Mouse (Mus musculus): ENCODE measurements at regions not wholly inside any gene's neighbourhood (a gene's known extent, or its start where the extent isn't known, plus 50 kb on each side); places are given as distances from the start of the nearest gene placed in this dataset.
A peak's percentile ranks its signal among the peaks of the same experiment; 100 is the strongest.

DNA sequence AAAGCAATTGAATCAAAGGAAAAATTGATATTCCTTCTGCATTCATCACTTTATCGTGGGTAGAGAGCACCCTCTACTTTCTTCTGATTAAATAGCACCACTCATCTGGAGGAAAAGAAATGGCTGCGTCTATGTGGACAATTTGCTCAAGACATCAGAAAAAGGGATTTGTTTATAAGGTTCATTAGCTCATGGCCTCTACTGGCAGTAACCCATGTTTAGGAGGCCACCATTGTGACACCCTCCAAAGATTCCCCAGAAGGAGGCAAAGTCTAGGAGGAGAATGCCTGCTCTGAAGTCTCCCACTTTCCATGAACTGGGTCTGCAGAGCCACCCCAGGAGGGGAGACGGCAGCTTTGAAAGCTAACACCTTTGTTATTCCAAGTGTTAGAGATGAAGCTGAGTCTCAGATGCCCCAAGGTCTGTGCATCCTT lies 147.2 kb upstream of the Plscr5 start:
- no peak for DNase-seq (ENCODE audit: low read depth)

DNA sequence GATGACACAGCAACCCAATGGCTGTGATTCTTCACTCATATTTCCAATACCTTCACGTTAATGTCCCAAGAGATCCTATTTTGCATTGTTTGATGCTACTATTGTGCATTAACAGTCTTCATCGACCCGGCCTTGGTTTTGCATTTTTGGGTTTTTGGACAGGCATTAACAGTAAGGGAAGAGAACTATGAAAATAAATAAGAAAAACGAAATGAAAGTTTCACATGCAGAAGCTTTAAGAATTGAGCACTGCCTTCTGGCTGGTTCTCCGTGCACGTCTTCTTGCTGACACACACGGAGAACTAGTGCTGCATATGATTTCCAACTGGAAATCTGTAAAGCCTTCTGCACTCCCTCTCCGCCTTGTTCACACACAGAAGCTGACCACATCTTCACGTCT lies 148.6 kb upstream of the Plscr5 start:
- DNase-seq (ENCODE audit: low read depth) = no peak

DNA sequence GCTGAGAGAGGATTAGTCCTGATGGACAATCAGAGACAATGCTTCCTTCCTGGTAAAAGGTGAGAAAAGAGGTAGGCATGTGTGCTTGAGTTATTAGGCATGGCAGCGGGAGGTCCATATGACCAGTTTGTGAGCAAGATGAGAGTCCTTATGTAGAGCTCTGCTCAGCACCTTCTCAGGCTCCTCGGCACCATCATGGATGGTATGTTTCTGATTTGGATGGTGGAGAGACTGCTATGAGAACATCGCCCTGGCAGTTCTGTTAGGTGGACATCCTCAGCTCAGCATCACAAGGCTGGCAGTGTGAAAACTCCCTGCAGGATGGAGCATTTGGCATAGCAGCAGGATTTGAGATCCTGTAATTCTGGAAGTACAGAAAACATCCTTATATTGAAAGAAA lies 176.2 kb upstream of the Plscr5 start:
- no peak for DNase-seq (ENCODE audit: low read depth)

DNA sequence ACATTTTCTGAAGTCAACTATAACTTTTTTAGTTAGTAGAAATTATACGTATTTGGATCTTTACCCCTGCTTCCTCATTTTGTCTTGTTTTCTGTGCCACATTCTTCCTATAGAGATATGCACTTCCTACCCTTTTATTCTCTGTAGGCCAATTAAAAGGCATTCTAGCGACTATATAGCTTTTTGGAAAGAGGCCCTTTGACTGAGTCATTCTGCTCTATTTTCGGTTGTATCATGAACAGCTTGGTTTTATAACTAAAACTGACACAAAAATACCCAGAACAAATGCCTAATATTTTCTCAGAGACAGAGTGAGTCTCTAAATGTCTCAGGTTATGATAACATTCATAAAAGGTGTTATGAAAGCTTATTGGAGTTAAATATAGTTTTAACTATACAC lies 176.8 kb upstream of the Plscr5 start:
- no peak for DNase-seq (ENCODE audit: low read depth)

DNA sequence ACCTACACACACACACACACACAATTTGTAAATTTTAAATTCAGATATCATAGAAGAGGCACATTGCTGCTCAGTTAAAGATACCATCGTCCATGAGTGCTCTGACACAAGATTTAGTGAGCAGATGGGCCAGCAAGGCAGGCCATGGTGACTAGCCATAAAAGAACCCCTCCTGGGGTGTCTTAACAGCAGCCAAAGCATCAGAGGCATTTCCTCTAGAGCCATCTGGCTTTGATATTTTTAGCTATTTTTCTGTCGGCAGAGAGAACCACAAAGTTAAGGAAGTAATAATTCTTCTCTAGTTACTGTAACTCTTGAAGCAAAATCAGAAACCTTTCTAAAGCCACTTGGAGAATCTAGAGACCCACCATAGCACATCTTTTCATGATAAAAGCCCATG lies 204.5 kb upstream of the Plscr5 start:
- DNase-seq (ENCODE audit: low read depth) = peak; percentile 3

DNA sequence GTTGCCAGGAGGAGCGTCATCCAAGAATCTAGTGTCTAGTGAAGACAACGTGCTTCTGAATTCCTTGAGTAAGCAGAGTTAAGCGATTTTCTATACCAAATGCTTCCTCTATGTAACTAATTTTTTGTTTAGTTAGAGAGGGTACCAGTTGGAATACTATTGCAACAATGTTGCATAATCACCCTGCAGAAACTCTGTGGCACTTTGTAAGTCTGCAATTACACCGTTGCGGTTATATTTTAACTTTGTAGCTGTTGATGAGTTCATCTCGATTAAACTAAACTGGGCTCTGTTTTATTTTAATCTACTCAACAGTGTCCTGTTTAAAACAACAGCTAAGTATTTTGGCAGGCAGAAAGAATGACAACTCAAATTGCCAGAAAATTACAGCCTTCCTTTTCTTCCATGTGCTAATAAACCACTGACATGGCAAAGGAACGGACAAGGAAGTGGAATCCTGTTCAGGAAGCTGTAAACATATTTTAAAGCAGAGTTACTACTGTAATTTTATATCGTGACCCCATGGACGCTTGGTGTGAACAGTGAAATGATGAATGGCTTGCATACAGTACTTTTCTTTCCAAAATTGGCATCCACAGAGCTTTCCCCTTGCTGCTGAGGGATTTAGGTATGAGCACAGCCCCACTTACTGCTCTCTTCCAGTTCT lies 210.6 kb upstream of the Plscr5 start:
- DNase-seq (ENCODE audit: low read depth) = no peak

DNA sequence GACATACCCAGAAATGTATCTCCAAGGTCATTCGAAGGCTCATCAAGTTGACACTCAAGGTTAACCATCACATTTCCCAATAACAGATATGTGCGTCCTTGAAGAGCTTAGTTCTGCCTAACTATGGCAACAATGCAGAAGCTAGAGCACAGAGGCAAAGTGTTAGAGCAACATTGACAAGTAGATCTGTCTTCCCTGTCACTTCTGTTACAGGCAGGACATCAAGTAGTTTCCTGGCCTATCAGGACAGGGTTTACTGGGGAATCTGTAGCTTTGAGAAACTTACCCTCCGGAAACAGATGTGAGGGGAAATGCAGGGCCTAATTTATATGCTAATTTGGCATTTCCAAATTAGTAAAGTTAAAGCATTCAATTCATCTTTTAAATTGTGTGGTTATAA lies 211.2 kb upstream of the Plscr5 start:
- DNase-seq (ENCODE audit: low read depth) = no peak

DNA sequence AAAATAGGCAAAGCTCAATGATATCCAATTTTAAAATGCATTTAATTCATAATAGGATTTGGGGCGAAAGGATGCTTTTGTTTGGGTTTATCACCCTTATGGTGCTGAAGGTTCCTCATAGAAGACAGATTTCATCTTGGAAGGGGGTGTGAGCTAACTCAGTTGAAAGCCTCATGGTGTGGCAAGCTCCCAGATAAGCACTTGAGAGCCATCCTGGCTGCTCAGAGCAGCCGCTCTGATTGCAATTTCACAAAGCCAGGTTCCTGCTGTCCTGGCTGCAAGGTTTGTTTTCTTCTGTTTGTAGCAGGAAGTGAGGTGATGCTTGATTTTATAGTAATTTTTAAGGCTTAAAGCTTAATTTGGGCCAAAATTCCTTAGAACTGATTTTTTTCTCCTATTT lies 228.7 kb upstream of the Plscr5 start:
- DNase-seq (ENCODE audit: low read depth) = no peak

DNA sequence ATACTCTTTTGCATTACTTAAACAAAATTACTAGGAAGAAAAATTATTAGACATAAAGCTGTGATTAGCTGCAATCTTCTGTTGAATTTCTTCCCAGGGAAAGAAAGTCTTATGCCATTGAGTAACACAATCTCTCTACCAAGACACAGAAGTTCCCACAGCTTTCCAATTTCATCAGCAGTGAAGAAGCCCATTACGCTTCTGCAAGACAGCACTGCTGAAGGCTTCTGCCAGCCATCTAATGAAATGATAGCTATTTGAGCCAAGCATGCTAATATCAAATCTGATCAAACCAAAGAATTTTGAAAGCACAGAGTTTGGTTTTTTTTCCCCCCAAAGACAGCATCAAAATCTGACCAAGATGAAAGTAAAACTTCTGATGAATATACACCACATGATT lies 230.0 kb upstream of the Plscr5 start:
- DNase-seq (ENCODE audit: low read depth) = no peak

DNA sequence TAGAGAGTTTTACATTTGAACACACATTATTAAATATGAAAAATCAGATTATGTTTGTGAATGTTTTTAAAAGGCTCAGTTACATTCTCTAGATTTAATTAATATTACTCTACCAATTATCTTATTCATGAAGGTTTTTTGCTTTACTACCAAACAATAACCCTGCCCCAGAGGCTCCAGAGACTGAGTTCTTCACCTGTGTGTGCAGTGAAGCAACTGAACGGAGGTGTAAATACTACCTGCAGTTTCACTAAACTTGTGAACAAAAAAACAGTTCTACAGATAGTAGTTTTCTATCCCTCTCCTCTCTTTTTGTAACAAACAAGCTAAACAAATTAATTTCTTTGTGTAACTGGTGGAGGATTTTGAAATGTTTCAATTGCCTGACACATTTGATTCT lies 231.1 kb upstream of the Plscr5 start:
- no peak for DNase-seq (ENCODE audit: low read depth)

DNA sequence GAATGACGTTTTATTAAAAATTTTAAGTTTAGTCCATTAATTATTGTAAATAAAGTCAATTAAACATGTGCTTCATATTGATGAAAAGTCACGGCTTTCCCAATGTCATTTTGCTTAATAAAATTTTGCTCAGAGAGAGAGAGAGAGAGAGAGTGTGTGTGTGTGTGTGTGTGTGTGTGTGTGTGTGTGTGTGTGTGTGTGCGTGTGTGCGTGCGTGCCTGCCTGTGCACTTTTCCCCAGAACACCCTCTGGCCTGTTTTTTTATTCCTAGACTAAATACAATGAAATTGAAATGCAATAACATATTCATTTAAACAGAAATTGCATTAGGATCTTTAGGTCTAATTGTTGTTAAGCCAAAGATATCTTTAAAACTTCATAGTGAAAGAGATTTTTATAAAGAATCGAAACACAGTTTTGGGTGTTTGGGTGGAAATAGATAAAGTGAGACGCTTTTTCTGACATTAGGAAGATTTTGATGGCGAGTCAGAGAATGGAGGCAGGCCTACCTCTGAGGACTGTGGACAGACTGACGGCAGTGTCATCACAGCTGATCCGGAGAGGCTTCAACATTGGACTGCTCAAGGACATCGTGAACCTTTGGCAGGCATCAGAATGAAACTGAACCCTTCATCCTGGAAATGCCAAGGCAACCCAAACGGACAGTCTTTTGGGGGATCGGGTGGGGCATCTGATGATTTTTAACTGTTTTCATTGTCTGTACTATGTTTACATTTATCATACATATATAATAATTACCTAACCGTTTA lies 232.0 kb upstream of the Plscr5 start:
- DNase-seq (ENCODE audit: low read depth) = no peak

DNA sequence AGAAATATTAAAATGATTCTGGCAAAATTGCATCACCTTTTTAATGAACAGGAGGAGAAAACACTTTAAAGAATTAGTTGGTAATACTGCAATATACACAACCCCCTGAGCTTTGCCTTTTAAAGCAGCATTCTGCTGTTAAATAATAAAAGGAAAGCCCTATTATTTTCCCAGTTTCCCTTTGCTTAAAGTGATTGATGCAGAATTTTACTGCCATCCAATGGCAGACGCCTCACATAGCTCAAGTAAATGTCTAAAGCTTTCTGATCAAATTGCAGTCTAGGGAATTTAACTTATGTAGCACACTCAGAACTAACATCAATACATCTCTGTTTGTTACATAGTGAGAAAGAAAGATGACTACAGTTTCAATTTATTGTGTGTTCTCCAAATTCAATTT lies 233.1 kb upstream of the Plscr5 start:
- no peak for DNase-seq (ENCODE audit: low read depth)

DNA sequence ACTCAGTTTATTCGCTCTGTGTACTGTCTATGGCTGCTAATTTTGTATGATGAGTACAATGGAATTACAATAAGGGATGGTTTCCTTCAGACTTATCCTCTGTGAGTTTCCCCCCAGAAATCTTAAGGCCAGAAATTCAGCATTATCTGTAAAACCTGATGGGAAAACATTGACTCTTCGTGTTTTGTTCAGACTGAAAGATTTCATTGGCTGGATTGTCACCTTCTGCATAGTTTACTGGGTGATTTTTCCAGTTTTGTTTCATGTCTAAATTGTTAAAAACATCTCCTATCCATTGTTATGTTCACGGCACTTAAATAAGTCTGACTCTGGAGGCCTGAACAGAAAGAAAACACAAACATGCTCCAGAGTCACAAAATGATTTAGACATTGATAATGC lies 233.7 kb upstream of the Plscr5 start:
- DNase-seq (ENCODE audit: low read depth) = no peak

DNA sequence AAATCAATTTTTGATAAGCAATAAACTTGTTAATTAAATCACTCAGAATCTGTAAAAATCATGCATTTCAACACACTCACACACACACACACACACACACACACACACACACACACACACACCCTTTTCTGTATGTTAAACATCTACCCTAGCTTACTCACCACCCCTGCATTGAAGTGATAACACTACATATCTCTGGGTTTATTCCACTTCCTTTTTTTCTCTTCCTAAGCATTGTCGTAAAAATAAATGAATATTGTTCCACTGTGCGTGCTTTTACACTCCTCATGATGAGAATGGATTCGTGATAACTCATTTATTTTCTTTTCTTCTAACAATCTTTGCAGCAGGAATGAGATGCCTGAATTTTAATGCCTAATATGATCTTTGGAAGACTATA lies 234.3 kb upstream of the Plscr5 start:
- DNase-seq (ENCODE audit: low read depth) = no peak

DNA sequence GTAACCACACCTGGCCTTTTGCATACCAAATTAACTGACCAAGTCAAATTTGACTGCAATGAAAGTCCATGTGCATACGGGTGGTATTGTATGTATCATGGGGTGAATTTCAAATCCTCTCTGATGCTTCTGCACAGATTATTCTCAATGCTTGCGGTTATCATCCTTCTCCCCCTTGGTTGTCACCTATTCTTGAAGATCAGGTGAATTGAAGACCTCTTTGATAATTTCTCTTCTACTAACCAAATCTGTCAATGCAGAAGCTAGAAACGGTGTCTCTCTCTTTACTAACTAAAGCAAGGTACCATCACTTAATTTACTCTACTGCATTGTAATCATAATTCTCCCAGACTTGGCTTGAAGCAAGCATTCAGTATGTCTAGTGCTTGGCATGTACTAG lies 235.7 kb upstream of the Plscr5 start:
- DNase-seq (ENCODE audit: low read depth) = no peak

DNA sequence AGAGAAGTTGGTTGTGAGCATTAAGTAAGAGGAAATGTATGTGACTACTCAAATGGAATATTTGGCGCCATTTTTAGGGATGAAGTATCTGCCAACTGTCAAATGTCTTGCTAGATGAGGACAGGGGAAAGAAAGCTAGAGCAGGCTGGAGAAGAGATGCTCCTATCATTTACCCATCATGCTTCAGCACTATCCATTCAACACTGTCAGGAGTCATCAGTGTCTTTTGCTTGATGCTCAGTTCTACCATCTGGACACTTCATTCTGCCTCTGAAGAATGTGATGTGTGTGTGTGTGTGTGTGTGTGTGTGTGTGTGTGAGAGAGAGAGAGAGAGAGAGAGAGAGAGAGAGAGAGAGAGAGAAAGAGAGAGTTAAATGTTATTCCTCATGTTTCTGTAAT lies 244.0 kb upstream of the Plscr5 start:
- no peak for DNase-seq (ENCODE audit: low read depth)

DNA sequence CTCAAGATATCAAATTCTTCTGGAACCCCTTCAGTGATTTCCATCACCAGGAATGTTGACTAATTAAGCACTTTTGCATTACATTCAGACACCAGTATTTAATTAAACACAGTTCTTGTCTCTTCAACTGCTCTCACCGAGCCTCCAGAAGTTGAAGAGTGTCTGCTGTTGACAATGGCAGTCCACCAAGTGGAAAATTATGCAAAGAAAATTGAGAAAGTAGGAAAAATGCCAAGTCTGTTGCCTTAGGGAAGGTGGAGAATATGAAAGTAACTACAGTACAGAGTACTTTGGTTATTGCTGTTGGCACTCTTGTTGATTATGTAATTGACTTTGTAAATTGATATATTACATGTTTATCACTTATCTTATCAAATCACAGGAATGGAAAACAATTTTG lies 250.7 kb upstream of the Plscr5 start:
- DNase-seq (ENCODE audit: low read depth) = no peak

DNA sequence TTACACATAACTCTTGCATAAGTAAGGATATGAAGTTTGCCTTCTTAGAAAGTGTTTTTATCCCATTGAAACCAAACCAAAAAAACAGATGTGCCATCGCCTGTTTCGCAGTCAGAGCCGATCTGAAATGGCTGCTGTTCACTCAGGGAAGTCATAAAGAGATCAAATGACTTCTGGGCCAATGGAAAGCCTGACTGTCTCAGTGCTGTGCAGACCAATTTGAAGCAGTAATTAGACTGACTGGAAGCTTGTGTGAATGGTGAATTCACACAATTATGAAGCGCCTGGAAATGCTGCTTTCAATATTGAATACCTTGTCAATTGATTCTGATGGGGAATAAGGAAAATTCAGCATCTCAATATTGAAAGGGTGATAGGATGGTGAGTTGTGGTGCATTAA lies 254.0 kb upstream of the Plscr5 start:
- DNase-seq (ENCODE audit: low read depth) = no peak

DNA sequence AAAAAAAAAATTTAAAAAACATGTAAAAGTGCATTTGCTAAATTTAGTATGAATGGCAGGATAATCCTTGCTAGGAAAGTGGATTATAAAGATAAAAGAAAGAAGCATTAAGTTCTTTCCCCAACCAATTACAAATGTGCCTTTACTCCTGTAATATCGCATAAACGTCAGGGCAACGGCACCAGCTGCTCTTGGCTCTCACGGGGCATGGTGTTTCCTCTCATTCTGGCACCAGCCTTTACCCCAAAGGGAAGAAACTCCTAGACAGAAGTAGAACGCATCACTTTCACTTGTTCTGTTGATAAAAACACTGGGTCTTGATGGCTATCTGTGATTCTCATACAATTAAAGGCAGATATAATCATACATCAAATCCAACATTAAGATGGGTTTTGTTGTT lies 288.7 kb upstream of the Plscr5 start:
- DNase-seq (ENCODE audit: low read depth) = no peak

DNA sequence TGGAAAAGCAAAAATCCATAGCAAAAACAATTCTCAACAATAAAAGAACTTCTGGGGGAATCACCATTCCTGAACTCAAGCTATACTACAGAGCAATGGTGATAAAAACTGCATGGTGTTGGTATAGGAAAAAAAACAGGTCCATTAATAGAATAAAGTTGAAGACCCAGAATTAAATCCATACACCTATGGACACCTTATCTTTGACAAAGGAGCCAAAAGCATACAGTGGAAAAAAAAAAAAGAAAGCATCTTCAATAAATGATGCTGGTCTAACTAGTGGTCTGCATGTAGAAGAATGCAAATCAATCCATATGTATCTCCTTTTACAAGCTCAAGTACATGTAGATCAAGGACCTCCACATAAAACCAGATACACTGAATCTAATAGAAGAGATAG lies 291.8 kb upstream of the Plscr5 start:
- DNase-seq (ENCODE audit: low read depth) = no peak

DNA sequence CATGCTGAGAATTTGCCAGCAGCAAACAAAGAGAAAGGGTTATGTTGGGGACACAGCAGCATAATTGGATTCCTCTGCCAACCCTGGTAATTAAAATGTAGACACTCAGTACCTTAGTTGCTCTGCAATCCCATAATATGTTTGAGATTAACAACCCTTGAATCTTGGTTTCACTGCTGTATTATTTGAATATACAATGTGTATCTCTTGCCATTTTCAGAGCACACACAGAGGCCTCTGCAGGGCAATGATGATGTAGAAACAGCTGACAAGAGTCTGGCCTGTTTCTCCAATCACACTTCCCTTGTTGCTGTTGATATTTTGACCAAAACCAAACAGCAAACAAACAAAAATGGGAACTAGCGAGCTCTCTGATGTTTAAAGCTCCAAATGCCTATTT lies 315.9 kb upstream of the Plscr5 start:
- no peak for DNase-seq (ENCODE audit: low read depth)

DNA sequence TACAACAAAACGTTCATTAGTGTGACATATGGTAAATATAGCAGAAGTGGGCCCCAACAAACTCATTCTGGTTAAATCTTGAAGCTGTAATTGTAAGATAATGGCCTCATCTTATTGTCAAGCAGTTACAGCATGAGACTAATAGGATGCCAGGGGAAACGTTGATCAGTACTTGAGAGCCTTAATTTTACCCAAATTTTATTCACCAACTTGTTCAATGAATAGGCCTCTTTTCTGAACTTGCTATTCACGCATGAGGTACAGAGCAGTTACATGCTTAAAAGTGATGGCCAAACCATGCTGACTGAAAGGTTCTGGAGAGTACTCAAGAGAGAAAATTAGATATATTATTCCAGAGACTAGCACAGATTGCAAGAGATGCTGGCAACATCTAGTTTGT lies 361.2 kb upstream of the Plscr5 start:
- no peak for DNase-seq (ENCODE audit: low read depth)

DNA sequence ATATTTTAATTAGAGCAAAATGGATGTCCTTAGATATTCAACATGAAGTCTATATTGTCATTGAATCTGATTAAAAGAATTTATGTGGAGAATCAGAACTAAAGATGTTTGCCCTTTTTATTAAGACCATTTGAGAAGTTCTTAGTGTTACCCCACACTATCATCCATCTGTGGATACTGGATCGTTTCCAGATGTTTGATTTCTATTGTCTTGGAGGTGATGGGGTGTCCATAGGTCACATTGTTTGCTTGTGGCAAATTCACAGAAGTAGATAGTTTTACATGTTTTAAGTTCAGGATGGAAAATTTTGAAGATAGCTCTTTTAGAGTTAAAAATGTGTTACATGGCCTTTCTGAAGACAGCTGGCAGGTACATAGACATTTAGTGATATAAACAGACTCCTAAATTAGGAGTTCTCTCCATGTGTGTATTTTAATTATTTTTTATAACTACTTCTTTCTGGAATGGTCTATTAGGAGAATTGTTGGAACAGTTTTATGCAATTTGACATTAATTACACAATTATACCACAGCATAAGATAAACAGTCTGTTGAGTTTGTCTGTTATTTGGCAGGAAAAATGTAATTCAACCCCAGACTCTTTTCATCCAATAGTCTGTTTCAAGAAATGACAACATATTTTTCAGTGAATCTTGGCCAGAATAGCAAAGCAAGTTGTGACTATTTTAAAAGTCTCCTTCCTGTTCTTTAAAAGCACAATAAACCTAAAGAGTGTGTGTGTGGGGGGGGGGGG lies 368.8 kb upstream of the Plscr5 start:
- no peak for DNase-seq (ENCODE audit: low read depth)
